Mouse (Mus musculus) gastrocnemius, postnatal 10 days (tissue): ENCODE results near the gene Olfr1087. TPM values are rescaled to one million over a fixed set of nuclear protein-coding genes. Genes with fewer than 3 reads are reported as not detected.
"Not testable (repeated sequence)": the region's sequence is repeated elsewhere in the genome, so short reads cannot be mapped to it uniquely, and the experiment has no call there.

Source experiments
- DNase-seq: peaks from one replicate; pipeline ENCODE4 v3.0.0; 2021; ENCODE audit warnings: mixed read lengths
- long read RNA-seq, 2 experiments: library from polyadenylated mRNA; stranded (forward); transcript quantifications; one replicate each; pipeline ENCODE4 v2.0.0; 2021
- total RNA-seq, 2 experiments: library from RNA; stranded (reverse); gene quantifications; 2 replicates each; pipeline ENCODE4 v1.2.3; 2021

Olfr1087 gene
- not detected for total RNA-seq
- long read RNA-seq, experiment 1: 0 reads
- long read RNA-seq, experiment 2: 0 reads

- no peak for DNase-seq
Observed at GRCm38 (mm10) chr2:86698295-86698694, at the start of gene Olfr1087. Olfr1087 (minus strand) TSS chr2:86698395.

GRCm38 (mm10) chr2:86733601-86734000 lies 35.4 kb upstream of the Olfr1087 start, which contains the start of gene Olfr1089:
Olfr1089 (minus strand) TSS chr2:86733701.
- no peak for DNase-seq

- no peak for DNase-seq
Observed at GRCm38 (mm10) chr2:86679992-86680391, 18.2 kb downstream of the Olfr1087 start, which contains the start of gene Olfr1086. Olfr1086 (minus strand) TSS chr2:86680092.

DNA sequence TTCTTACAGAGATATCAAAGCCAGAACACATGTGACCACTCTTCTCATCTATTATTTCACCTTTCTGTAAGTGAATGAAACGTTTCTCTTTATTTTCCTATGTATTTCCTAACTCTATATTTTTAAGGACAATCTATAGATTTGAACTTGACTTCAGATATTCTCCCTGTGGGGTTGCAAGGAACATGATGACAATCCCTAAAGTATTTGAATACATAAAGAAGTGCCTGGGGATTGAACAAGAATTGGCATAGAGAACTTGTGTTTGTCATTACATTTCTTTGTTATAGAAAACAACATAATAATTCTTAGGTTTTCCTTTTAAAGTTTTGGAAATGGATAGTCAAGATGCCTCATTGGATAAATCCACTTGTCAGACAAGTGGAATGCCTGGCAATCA lies 36.3 kb downstream of the Olfr1087 start, which contains the start of gene Olfr1085:
TSS of gene Olfr1085 (minus strand) at position 101 of the 400 bp plus-strand sequence.
- no peak for DNase-seq

GRCm38 (mm10) chr2:86639625-86640024 lies 58.6 kb downstream of the Olfr1087 start, which contains the start of gene Olfr1084:
Olfr1084 (minus strand) TSS chr2:86639725.
- DNase-seq: not testable (repeated sequence)

Other genes starting within 250 kb of the Olfr1087 start
- not detected for gene Olfr1065, start 247.8 kb downstream of the Olfr1087 start, total RNA-seq
- gene Olfr1066, start 242.1 kb downstream of the Olfr1087 start, total RNA-seq: not detected
- not detected for gene Olfr228, start 211.0 kb downstream of the Olfr1087 start, total RNA-seq
- gene Olfr1076, start 189.9 kb downstream of the Olfr1087 start, total RNA-seq: not detected
- gene Olfr1079, start 155.9 kb downstream of the Olfr1087 start, total RNA-seq: not detected
- gene Olfr1080, start 140.2 kb downstream of the Olfr1087 start, total RNA-seq: not detected
- not detected for gene Olfr1082, start 99.4 kb downstream of the Olfr1087 start, total RNA-seq
- gene Olfr1084, start 58.7 kb downstream of the Olfr1087 start, total RNA-seq: not detected
- not detected for gene Olfr1085, start 36.4 kb downstream of the Olfr1087 start, total RNA-seq
- gene Olfr1086, start 18.3 kb downstream of the Olfr1087 start, total RNA-seq: not detected
- gene Olfr1089, start 35.3 kb upstream of the Olfr1087 start, total RNA-seq: not detected
- not detected for gene Olfr1090, start 60.6 kb upstream of the Olfr1087 start, total RNA-seq
- not detected for gene Olfr1093, start 84.1 kb upstream of the Olfr1087 start, total RNA-seq
- not detected for gene Olfr141, start 111.6 kb upstream of the Olfr1087 start, total RNA-seq
- gene Olfr1094, start 126.3 kb upstream of the Olfr1087 start, total RNA-seq: not detected
- not detected for gene Olfr1095, start 153.3 kb upstream of the Olfr1087 start, total RNA-seq
- gene Gm13723, start 176.4 kb upstream of the Olfr1087 start, total RNA-seq: not detected
- not detected for gene Olfr1097, start 193.8 kb upstream of the Olfr1087 start, total RNA-seq
- not detected for gene Olfr1098, start 226.2 kb upstream of the Olfr1087 start, total RNA-seq